Mouse (Mus musculus): ENCODE measurements around the gene Ssbp3. TPM values are rescaled to one million over a fixed set of nuclear protein-coding genes. Genes with fewer than 3 reads are reported as not detected.

Ssbp3 gene
- total RNA-seq, 2 experiments from 2014 or later = 109 to 115 TPM

DNA sequence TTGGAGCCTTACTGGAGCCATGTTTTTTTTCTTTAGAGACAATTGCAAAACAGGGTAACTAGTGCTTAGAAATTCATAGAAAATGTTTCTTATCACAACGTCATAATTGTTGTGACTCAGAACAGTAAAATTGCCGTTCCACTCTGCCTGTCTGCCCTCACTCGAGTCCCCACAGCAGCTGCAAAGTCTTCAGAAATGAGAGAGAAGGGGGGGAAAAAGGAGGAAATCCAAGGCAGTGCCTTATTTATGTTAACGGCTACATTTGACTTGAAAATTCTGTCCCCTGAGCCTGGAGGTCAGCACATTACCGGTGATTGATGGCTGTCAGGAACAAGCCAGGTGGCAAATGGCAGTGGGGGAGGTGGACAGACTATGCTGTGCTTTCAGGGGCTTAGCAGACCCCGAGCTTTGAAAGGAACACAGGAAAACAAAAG, 66.7 kb downstream of the Ssbp3 start:
- DNase-seq (ENCODE audit: low spot score in 2 of 2) = no peak
- intact Hi-C loops (cut with DNase I) = no loop called here

DNA sequence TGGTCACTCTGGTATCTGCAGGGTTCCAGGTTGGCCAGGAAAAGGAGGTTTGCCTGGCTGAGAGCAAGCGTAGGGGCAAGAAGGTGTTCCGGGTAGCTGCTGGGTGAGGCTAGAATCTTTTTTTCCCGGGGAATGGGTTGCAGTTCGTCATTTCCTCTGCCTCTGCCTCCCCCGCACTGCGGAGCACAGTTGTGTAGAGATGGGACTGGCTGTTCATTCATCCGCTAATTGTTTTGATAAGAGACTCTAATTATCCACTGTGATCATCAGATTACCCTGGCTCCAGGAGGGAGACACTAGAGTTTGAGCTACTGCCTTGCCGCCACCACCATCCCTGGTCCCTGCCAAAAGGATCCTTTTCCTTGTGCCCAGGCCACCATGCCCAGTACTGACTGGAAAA, 67.9 kb downstream of the Ssbp3 start:
- intact Hi-C loops (cut with DNase I) = no loop called here
- no peak for DNase-seq (ENCODE audit: low spot score in 2 of 2)

DNA sequence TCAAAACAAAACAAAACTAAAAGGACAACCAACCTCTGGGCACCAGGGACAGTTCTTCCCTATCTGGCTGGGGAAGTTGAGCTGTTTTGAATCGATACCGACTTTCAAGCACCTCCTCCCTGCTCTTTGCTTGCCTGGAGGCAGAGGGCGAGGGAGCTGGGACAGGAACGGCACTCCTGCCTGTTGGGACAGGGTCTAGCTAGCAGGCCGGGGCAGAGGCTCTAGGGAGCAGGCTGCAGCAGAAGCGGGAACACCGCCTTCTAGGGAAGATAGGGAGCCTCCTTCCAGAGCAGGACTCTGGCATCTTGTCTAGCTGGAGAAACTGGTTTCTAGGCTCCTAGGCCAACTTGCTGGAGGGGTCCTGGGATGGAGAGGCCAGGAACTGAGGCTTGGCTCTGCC, 70.2 kb downstream of the Ssbp3 start:
- intact Hi-C loops (cut with DNase I) = no loop called here
- DNase-seq (ENCODE audit: low spot score in 2 of 2) = no peak

DNA sequence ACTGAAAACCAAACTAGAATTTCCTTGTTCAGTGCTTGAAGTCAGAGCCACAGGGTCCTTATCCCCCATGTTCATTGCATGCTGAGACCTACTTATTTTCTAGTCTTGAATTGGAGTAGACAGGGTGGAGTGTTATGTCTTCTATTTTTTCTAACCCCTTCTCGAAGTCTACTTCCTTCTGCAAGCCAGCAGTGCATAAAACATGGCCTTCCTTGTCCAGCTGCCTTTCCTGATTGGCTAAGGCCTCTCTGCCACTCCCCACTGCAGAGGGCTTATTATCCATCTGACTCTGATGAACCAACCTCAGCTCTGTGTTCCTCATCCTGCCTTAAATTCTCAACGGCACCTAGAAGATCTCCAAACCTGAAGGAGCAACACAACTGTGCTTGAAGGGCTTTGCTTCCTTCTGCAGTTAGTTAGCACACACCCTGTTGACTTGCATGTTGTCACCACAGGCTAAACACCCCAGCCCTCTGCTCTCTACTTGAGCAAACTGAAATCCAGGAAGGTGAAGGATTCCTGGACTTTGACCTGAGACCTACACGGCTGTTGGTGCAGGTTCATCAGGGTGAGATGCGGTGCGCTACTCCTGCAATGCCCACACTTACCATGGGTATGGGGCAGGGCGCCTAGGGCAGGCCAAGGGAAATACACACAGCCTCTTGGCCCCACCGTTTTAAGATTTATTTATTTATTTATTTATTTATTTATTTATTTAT, 71.0 kb downstream of the Ssbp3 start:
- DNase-seq (ENCODE audit: low spot score in 2 of 2) = no peak
- intact Hi-C loops (cut with DNase I) = no loop called here

DNA sequence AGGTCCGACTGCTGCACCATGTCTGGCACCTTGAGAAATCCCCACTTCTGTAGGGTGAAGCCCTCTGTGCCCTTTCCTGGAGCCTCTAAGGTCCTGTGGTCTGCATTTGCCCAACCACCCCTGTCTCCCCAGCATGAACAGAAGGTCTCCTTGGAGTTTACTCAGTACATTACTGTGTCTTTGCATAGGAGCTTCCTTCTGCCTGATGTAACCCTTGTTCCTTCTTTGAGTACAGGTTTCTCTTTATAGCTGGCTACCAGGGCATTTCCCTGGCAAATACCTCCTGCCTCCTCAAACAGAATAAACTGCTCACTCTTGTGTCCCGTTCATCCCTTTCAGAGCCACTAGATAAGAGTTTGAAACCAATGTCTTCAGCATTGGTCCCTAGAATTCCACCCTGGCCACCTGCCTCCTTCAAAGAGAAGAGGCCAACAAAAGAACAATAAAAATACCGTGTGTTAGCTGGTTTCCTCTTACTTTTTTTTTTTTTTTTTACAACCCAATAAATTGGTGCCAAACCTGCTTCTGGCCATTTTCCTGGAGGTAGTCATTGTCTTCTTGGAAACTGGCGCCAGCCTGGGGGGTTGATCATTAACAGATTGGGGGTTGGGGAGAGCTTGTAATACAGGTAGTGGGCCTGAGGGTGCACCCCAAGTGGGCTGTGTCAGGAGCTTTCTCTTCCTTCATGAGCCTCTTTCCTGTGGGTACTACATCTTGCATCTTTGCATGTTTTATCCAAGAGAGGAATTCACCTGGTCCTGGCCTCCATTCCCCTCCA, 72.0 kb downstream of the Ssbp3 start:
- no peak for DNase-seq (ENCODE audit: low spot score in 2 of 2)
- intact Hi-C loops (cut with DNase I) = no loop called here

DNA sequence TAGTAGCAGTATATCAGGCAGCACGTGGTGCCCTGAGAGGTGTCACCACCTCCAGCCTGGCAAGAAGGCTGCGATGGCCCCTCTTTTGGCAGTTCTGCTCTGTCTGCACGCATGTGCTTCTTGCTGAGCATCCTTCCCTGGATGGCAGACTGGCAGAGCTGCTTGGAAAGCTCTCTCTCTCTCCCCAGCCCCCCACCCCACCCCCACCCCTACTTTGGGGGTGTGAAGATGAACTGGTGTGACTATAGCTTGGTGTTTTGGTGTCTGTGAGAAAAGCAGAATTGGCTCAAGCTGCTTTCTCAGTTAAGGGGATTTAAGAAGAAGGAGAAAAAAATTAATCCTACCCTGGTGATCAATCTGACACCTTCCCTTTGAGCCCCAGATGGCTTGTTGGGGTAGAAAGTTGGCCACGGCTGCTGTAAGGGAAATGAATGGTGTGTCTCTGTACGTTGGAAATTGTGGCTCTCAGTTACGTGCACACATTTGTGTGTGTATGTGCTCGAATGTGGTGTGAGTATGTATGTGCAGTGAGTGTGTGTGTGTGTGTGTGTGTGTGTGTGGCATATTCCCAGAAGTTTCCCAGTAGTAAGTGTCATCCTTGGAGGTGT, 73.5 kb downstream of the Ssbp3 start:
- DNase-seq (ENCODE audit: low spot score in 2 of 2) = no peak
- intact Hi-C loops (cut with DNase I) = no loop called here

DNA sequence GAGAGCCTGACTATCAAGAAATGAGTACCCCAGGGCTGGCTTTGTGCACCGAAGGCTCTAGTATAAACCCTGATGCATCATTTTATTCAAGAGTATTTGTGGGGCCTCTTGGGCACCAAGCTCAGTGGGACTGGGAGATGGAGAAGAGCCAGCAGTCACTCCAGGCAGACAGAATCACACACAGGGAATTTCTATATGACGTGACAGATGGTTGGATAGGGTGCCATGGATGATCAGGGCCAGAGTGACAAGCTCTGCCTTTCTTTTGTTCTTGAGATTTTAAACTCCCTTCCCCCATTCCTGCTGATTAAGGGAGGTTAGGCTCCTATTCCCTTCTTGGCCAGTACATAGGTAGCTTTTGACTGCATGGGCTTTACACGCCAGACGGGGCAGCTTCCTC, 74.8 kb downstream of the Ssbp3 start:
- intact Hi-C loops (cut with DNase I) = loop anchor here (5.0 kb wide), 1 partner anchor 43 kb away; no protein-coding TSS in a partner anchor
- no peak for DNase-seq (ENCODE audit: low spot score in 2 of 2)

DNA sequence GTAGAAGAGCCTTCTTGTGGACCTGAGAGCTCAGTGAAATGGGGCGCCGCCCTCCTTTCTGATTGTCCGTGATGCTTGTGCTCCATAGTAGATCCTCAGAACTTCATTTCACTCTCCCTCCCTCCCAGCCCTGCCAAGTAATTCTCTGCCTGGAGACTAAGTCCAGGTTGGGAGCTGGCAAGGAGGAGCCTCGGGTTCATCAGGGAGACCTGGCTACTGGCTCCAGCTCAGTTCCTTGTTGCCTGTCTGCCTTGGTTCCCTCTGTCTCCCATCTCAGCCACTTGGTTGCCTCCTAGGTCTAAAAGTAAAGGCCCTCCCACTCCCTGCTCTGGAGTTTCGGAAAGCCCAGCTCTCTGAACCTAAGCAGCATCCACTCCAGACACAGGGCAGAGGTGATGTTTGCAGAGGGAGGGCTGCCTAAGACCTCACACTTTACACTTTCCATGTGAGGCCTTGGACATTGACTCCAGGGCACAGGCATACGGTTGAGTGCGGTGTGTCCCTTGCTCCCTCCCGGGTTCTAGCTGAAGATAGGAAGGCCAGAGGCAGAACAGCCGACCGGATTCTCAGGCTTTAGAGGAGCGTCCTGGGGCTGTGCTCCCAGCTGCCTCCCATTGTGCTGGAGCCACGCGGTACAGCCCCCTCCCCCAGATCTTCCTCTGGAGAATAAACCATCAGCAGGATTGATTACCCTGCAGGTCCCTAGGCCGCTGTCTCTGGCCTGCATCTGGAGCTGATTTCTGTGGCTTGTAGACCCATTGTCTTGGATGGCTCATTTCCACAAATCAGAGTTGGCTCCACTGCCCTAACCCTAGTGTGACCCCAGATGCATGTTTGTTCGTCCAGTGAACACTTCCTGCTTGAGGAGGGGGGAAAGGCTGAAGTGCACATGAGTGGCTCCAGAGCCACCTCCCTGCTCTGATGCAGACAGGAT, 75.7 kb downstream of the Ssbp3 start:
- intact Hi-C loops (cut with DNase I) = loop anchor here (5.0 kb wide), 1 partner anchor 44 kb away; no protein-coding TSS in a partner anchor
- no peak for DNase-seq (ENCODE audit: low spot score in 2 of 2)

DNA sequence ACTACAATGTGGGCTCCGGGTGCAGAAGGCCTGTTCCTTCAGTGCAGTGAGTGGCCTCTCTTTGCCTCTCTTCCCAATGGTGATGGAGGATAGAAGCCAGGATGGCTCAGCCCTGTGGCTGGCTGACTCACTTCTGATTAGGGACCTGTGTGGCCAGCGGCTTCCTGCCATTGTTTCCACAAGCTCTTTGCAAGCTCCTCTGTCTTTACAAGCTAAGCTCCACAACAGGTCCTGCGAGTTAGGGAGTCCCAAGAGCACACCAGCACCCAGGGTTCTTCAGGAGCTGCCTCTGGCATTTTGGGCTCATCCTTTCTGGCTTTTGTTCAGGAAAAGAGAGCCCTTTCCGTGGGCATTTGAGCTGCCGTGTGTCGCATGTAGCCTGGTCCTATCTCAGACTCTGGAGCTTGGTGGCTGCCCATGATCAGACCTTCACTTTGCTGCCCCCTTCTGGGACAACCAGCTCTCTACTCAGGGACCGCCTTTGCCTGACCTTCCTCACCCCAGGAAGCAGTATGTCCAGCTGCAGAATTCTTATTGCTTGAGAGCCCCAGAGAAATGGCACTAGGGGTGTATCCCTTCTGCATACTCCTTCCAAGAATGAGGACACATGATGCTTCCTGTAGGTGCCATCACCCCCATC, 77.3 kb downstream of the Ssbp3 start:
- intact Hi-C loops (cut with DNase I) = loop anchor here (2.0 to 5.0 kb wide), 3 partner anchors 46 to 149 kb away; partner anchors contain the start of gene Ssbp3
- peak; percentile 52 to 64 for DNase-seq (ENCODE audit: low spot score in 2 of 2)

DNA sequence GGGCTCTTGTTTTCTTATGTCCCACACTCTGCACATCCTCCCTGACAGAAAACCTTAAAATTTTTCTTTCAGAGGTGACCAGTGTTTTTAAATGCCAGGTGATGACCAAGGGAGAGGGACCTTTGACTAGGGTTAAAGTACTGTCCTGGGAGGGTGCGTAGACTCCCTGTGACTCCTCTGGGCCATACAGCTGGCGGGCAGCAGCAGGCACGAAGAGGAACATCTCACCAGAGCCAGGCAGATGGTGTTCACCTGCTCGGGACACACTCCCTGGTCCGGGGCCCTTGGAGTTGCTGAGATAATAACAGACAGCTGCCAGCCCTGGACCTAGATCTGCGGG, 78.4 kb downstream of the Ssbp3 start:
- intact Hi-C loops (cut with DNase I) = loop anchor here (2.0 to 5.0 kb wide), 3 partner anchors 47 to 150 kb away; partner anchors contain the start of gene Ssbp3

DNA sequence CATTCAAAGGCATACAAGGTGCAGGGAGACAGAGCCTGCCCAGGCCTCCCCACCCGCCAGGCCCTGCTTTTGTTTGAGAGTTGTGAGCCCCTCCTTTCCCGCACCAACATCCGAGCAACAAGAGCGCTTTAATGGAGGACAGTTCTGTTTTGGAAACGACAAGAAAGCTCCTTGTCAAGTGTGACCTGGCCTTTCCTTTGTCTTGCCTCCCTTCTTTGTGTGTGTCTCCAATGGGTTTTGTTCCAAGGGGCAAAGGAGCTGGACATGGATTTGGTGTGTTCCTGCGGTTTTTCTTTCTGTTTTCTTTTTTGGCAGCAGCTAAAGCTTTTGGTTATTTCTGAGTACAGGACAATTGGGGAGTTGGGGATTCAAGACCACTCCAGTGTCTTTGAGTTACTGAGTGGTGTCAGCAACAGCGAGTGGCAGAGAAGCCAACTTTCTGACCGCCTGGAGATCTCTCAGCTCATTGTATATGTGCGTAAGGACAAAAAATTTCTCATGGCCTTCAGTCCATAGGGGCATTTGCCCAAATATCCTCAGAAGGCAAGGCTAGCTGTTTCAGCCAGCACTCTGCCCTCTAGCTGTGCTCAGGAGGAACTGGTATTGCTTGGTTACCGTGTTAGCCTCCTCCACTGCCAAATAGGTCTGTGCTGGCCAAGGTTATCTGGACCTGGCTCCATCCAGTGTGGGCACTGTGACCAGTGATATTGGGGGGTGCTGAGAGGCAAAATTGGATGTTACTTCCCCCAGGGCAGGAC, 78.9 kb downstream of the Ssbp3 start:
- DNase-seq (ENCODE audit: low spot score in 2 of 2) = no peak
- intact Hi-C loops (cut with DNase I) = loop anchor here (2.0 to 5.0 kb wide), 3 partner anchors 47 to 151 kb away; partner anchors contain the start of gene Ssbp3

More for the DNA sequence above, 78.4 kb downstream of the Ssbp3 start:
- DNase-seq (ENCODE audit: low spot score in 2 of 2) = no peak

DNA sequence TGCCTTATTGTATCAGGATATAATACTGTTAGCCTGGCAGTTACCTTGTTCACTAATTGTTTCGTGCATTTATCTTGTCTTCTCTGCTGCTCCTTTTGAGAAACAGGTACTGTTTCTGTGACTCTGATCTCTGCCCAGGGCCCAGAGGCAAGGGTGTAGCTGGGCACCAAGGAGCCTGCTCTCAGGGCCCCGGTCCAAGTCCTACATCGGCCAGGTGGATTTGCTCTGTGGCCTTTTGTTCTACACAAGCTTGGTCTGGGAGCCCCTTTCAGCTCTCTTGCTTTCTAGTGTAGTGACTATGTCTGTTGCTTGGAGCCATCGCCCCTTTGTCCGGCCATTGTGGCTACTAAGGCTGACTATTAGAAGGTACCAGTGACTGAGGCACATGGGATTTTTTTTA, 82.6 kb downstream of the Ssbp3 start:
- intact Hi-C loops (cut with DNase I) = no loop called here
- no peak for DNase-seq (ENCODE audit: low spot score in 2 of 2)

DNA sequence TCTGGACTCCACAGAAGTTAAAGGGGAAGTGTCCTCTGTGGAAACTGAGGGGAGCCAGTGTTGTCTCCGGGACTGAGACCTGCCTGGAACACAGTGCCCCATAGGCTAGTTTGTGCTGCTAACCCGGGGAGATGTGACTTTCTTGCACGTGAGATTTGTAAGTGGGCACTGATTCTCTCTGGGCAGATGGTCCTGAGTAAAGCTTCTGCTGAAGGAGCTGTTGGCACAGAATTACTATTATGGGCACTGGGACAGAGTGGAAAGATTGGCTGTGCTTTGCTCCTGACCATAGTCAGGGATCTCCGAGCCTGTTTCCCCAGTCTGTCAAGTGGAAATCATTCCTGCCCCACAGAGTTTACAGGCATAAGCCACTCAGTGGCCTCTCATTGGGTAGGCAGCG, 83.8 kb downstream of the Ssbp3 start:
- peak in 1 of 2 experiments; percentile 34 for DNase-seq (ENCODE audit: low spot score in 2 of 2)
- intact Hi-C loops (cut with DNase I) = no loop called here

DNA sequence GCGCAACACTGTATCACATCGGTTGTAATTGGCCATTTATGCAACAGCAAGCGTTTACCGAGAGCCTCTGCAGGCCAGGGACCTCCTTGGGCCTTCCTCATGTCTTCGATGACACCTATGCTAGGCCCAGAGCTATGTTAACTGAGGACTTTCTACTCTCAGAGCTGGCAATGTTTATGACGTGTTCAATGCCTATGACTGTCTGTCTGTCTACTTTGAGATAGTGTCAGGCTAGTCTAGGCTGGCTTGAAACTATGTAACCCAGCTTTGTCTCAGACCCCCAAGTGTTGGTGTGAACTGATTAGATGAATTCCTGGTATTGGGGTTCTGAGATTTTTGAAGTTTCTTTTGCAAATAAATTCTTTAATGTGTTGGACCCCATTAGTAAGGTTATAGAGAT, 84.6 kb downstream of the Ssbp3 start:
- intact Hi-C loops (cut with DNase I) = no loop called here
- no peak for DNase-seq (ENCODE audit: low spot score in 2 of 2)

DNA sequence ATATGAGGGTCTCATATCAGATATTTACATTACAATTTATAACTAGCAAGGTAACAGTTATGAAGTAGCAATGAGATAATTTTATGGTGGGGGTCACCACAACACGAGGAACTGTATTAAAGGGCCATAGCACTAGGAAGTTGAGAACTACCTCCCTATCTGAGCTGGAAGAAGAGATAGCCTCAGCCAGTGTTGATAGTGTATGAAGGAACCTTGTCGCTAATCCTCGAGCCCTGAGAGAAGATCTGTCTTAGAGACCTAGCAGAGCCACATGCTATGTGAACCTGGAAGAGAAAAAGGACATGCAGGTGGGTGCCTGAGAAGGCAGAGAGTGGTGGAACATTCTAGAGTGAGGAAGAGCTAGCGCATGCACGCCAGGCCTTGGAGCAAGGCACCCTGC, 85.0 kb downstream of the Ssbp3 start:
- intact Hi-C loops (cut with DNase I) = no loop called here
- no peak for DNase-seq (ENCODE audit: low spot score in 2 of 2)

DNA sequence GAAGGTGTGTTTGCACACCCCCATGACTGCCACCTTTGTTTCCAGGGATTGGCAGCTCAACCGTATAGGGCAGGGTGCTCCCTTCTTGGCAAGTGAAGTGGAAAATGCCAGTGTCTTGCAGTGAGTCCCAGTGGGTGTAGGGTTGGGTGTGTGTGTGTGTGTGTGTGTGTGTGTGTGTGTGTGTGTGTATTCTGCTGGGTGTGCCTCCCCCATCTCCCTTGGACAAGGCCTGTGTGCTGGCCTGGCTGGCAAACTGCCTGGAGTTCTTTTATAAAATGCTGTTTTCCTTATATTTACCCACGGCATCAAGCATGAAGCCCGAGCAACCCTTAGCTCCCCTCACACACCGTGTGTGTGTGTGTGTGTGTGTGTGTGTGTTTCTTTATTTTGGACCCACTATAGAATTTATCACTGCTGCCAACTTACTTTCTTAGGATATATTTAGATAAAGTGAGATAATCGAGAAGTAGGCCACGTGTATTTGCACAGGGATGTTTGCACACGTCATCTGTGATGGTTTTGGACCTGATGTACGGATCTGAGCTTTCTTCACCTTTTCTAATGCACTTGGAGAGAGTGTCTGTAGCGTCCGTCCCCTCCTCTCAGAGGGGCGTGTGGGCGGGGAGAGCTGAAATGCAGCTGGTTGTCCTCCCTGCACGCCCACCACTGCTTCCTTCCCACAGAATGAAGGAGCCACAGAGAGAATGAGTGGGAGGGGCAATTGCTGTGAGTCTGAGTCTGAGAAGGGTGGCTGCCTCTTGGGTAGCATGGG, 86.0 kb downstream of the Ssbp3 start:
- DNase-seq (ENCODE audit: low spot score in 2 of 2) = peak; percentile 61 to 62
- intact Hi-C loops (cut with DNase I) = no loop called here

DNA sequence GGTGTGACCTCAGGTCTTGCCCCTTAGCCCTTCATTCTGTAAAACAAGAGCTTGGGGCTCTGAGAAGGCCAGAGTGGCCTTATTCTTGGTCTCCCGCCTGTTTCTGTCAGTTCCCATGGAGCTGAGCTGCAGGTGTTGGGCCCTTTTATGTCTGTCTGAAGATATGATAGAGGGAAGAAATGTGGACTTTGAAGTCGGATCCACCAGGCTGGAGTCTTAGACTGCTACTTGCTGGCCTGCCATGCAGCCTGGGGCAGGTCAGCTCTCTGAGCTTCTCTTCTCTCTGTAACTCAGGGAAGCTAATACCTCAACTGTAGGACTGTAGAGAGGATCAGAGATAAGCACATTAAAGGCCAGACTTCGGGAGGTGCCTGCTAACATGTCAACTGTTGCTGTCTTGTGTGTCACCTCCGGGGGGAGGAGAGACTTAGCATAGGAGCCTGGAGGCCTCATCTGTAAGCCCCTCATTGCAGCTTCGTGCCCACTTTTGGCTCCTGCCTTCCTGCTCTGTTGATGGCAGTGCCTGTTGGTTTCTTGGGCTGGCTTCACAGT, 90.8 kb downstream of the Ssbp3 start:
- intact Hi-C loops (cut with DNase I) = no loop called here
- no peak for DNase-seq (ENCODE audit: low spot score in 2 of 2)

Measured in left cerebral cortex, postnatal 14 days (tissue).